Mouse (Mus musculus) megakaryocyte, embryonic 14.5 days (primary cell): ENCODE results near the gene C1ra.

ENCODE experiments used
- FLI1 ChIP-seq: IDR thresholded peaks from 2 replicates; pipeline ENCODE4 v1.6.1; 2012; ENCODE audit warnings: low read length, inconsistent platforms, mixed read lengths
- GATA1 ChIP-seq: IDR thresholded peaks from 3 replicates; pipeline ENCODE4 v1.6.1; 2012; ENCODE audit warnings: mixed read lengths, low read length, inconsistent platforms, borderline replicate concordance

GRCm38 (mm10) chr6:124499914-124500566 lies 12.2 kb upstream of the C1ra start:
- no peak for TF ChIP-seq GATA1
- TF ChIP-seq FLI1: no peak
